Mouse (Mus musculus) stomach, postnatal 0 days (tissue): ENCODE measurements around the gene Pla2g2f.

Source experiments
- CTCF ChIP-seq: IDR thresholded peaks from 2 replicates; pipeline ENCODE4 v1.5.1; 2016; ENCODE audit warnings: antibody characterized with exemption, low read depth, mild to moderate bottlenecking, moderate library complexity
- EP300 ChIP-seq: optimal IDR thresholded peaks from 2 replicates; pipeline ENCODE3; 2016; ENCODE audit warnings: antibody characterized with exemption

GRCm38 (mm10) chr4:138729018-138729703, 28.3 kb downstream of the Pla2g2f start:
- no peak for TF ChIP-seq CTCF
- TF ChIP-seq EP300: no peak
